Mouse (Mus musculus) liver, adult 2 months (tissue): ENCODE data around the gene Med25.

Source experiments
- CTCF ChIP-seq: fragments of 200-500 bp; IDR thresholded peaks from 2 replicates; pipeline ENCODE4 v1.5.1; 2011; ENCODE audit warnings: low read depth, low read length, control low read depth
- POLR2A ChIP-seq: fragments of 200-500 bp; IDR thresholded peaks from 2 replicates; pipeline ENCODE4 v1.6.1; 2011; ENCODE audit warnings: low read length, control low read depth; ENCODE audit not compliant: insufficient read depth; ENCODE audit errors: extremely low read depth

- TF ChIP-seq POLR2A (no peak), CTCF (no peak)
These were observed 22.8 kb upstream of the Med25 start for GRCm38 (mm10) chr7:44915314-44915713.
